Mouse (Mus musculus) E14TG2a.4 (cell line): ENCODE results near the gene Slc30a9.

Experiments
- H3K27me3 ChIP-seq: 2 replicates; pipeline ENCODE4 v1.6.1; 2014; ENCODE audit warnings: low read length, control low read depth; ENCODE audit not compliant: insufficient read depth
- H3K36me3 ChIP-seq: 2 replicates; pipeline ENCODE4 v1.6.1; 2014; ENCODE audit warnings: low read length, control low read depth; ENCODE audit not compliant: insufficient read depth
- H3K4me1 ChIP-seq: replicated peaks from 2 replicates; pipeline ENCODE4 v1.6.1; 2014; ENCODE audit warnings: low read depth, low read length, control low read depth
- H3K4me3 ChIP-seq: replicated peaks from 2 replicates; pipeline ENCODE4 v1.5.1; 2014; ENCODE audit warnings: mild to moderate bottlenecking, low read length
- H3K9me3 ChIP-seq: 2 replicates; pipeline ENCODE4 v1.6.1; 2014; ENCODE audit warnings: low read length, control low read depth
- CTCF ChIP-seq: conservative IDR thresholded peaks from 2 replicates; pipeline ENCODE4 v1.5.1; 2014; ENCODE audit warnings: low read length
- NANOG ChIP-seq: IDR thresholded peaks from 2 replicates; pipeline ENCODE4 v1.6.1; 2014; ENCODE audit warnings: borderline replicate concordance, low read length, mixed read lengths
- POU5F1 ChIP-seq: IDR thresholded peaks from 2 replicates; pipeline ENCODE4 v1.6.1; 2014; ENCODE audit warnings: low read length, borderline replicate concordance

Gene Slc30a9

DNA sequence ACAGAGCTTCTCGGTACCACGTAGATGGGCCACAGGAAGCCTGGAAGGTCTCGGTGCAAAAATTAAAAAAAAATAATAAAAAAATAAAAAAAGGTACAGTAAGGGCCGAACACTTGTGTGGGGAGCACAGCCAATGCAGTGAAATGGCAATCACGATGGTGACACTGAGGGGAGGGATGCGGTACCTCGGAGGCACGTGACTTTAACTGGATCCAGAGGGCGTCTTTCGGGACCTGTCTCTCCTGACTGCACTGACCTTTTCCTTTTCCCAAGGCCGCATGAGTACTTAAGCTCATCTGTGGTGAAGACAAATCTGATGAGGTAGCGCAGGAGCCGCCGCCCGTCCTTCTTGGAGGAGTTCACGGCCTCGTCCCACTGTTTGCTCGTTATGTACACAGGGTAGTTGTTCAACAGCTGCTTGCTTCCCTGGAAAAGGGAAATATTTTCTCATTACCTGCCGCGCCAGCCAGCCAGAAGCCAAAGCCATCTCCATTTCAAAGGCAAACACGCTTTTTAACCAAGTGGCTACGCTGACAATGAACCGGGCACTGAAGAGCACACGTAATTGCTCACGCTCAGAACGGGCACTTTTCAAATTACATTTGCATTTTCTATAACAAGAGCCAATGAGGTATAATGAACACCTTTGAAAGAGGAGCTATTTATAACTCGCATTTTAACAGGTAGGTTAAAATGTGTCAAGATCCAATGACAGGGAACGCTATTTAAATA is 93.3 kb downstream of the Slc30a9 start:
- peaks cover 73% of the 10 kb centered on the region for H3K36me3 ChIP-seq
- H3K27me3 ChIP-seq, result no peaks in the 10 kb centered on the region
- H3K4me3 ChIP-seq, result no peak overlapping the region
- peaks cover 21% of the 10 kb centered on the region for H3K4me1 ChIP-seq
- no peak for TF ChIP-seq NANOG
- TF ChIP-seq POU5F1, result no peak
- no peak for TF ChIP-seq CTCF
- no peaks in the 10 kb centered on the region for H3K9me3 ChIP-seq

DNA sequence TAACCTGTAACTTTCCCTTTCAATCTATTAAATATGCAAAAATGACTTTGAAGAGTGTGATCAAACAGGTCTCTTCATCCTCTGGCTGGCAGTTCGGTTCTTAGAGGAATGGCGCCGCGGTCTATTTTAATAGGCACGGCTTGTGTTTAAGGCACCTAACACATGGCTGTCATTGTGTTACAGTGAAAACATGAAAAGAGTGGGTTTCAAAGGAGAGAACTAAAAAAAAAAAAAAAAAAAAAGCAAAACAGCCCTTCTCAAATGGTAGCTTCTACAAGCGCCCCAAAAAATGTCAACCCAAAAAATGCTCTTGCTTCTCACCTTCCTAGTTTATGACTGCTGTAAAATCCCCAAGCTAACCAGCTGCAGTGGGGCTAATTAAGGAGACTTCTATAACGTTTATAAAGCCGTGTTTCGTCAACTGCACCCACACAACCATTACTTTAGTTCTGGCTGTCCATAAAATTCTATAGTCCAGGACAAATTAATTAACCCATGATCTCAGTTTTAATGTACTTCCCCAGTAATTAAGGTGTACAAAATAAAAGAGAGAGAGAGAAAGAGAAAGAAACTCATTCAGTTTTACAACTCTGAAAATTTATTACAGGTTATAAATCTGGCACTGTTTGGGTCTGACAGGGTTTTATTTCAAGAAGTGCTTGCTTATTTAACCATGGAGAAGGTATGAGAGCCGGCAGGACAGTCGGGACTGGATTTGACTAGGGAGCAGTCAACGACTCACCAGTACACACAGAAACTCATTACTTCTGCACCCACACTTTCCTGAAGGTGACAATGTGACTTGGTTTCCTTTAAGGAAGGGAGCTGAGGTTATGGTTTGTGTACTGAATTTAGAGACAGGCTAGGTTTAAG is 94.1 kb downstream of the Slc30a9 start:
- Histone ChIP-seq H3K36me3 (peaks cover 66% of the 10 kb centered on the region), H3K4me1 (peaks cover 26% of the 10 kb centered on the region), H3K4me3 (no peak overlapping the region), H3K27me3 (no peaks in the 10 kb centered on the region), H3K9me3 (no peaks in the 10 kb centered on the region)
- TF ChIP-seq CTCF, result no peak
- TF ChIP-seq POU5F1, result no peak
- no peak for TF ChIP-seq NANOG

DNA sequence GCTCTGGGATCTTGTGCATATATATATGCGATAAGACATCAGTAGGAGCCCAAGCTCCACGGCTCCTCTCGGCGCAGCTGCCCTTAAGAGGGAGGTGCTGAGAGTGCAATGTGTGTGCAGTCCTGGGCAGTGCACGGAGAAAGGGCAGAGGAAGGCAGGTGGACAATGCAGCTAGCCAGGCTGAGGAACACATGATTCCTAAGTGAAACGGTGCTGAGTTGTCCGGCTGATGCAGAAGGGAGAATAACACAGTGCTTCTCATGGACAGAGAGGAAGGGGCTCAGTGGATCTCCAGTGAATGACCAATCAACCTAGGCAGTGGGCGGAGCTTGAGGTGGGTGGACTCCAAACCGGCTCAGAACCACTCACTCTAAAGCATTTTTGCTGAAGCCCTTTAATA is 94.9 kb downstream of the Slc30a9 start:
- H3K27me3 ChIP-seq, result no peaks in the 10 kb centered on the region
- H3K9me3 ChIP-seq, result no peaks in the 10 kb centered on the region
- TF ChIP-seq NANOG (no peak), POU5F1 (no peak), CTCF (no peak)
- peaks cover 58% of the 10 kb centered on the region for H3K36me3 ChIP-seq
- peaks cover 26% of the 10 kb centered on the region for H3K4me1 ChIP-seq
- H3K4me3 ChIP-seq, result no peak overlapping the region

DNA sequence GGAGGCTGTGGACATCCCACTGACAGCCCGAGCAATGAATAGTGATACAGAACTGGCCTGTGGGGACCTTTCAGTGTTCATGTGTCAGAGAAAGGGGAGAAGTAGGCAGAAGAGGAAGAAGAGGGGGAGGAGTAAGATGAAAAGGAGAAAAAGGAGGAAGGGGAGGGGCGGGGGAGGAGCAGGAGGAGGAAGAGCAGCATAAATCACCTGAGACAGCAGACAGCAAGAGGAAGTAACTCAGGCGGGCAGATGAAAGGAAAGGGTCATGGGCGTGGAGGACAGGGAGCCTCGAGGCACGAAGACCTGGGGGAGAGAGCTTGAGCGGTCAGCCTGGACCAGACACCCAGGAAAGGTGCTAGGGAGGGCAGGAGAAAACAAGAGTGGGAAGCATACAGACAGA is 97.6 kb downstream of the Slc30a9 start:
- H3K4me3 ChIP-seq, result no peak overlapping the region
- TF ChIP-seq POU5F1, result no peak
- TF ChIP-seq CTCF, result no peak
- no peak for TF ChIP-seq NANOG
- H3K27me3 ChIP-seq, result no peaks in the 10 kb centered on the region
- peaks cover 40% of the 10 kb centered on the region for H3K36me3 ChIP-seq
- no peaks in the 10 kb centered on the region for H3K9me3 ChIP-seq
- H3K4me1 ChIP-seq, result peaks cover 26% of the 10 kb centered on the region

DNA sequence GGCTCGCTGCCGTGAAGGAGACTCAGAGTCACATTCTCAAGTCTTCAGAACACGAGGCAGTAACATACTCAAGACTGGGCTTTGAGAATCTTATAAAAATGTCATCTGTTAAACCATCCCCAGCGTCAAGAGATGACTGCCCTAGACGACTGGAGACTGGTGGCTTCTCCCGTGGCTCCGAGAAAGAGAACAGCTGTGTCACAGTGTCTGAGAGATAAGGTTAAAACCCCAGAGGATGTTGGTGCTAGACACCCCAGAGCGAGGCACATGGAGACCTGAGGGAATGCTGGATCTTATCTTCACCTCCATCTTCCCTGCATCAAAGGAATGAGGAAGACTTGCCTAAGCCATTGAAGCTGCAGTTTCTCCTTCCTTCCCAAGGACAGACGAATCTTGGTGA is 98.2 kb downstream of the Slc30a9 start:
- Histone ChIP-seq H3K27me3 (no peaks in the 10 kb centered on the region), H3K4me3 (peak overlapping the region; percentile 41; the same call in 1 of the 2 replicates), H3K36me3 (peaks cover 35% of the 10 kb centered on the region), H3K4me1 (peaks cover 24% of the 10 kb centered on the region), H3K9me3 (no peaks in the 10 kb centered on the region)
- no peak for TF ChIP-seq CTCF
- no peak for TF ChIP-seq NANOG
- TF ChIP-seq POU5F1, result no peak
